In genomic region chr2:121688107-121688506, GRCm38 (mm10) we compare ENCODE assay signal across 19 mouse cellular contexts.
DNase-seq lines count a peak whose midpoint lies in the region; ATAC-seq lines count a peak whose summit lies in the region.
"Had no signal": no experiment of that assay in that cellular context is flagged by ENCODE, and none has a peak within 500 bp of the region (broad histone marks: within the 10 kb centered on the region; RNA-seq: fewer than 3 reads in every experiment).

No protein-coding gene starts in this region.

- no peaks in the 10 kb centered on the region for H3K4me1 ChIP-seq in kidney, embryonic 16.5 days (ENCODE audit: insufficient read depth, low read length)
- no peaks in the 10 kb centered on the region for H3K4me1 ChIP-seq in kidney, embryonic 15.5 days
- H3K4me1 ChIP-seq: hindbrain, embryonic 15.5 days; limb, embryonic 12.5 days; liver, embryonic 15.5 days had no signal

- H3K9ac ChIP-seq in kidney, embryonic 16.5 days (replicated peaks; ENCODE audit: low read length) = no peak overlapping the region
- no peak overlapping the region for H3K9ac ChIP-seq in kidney, embryonic 15.5 days
- H3K9ac ChIP-seq: hindbrain, embryonic 15.5 days; limb, embryonic 12.5 days; liver, embryonic 15.5 days had no signal

- WGBS in kidney, embryonic 16.5 days = 66% methylated on average over 2 of the region's 2 CpGs
- WGBS in kidney, embryonic 15.5 days = 67% methylated on average over 2 of the region's 2 CpGs

- no peak overlapping the region for H3K4me2 ChIP-seq in kidney, embryonic 16.5 days (replicated peaks; ENCODE audit: low read depth, low read length)
- no peak overlapping the region for H3K4me2 ChIP-seq in kidney, embryonic 15.5 days
- H3K4me2 ChIP-seq: hindbrain, embryonic 15.5 days; limb, embryonic 12.5 days; liver, embryonic 15.5 days had no signal

- H3K9me3 ChIP-seq in kidney, embryonic 16.5 days (ENCODE audit: low read length) = no peaks in the 10 kb centered on the region
- H3K9me3 ChIP-seq in kidney, embryonic 15.5 days (replicated peaks) = no peaks in the 10 kb centered on the region
- H3K9me3 ChIP-seq: hindbrain, embryonic 15.5 days; limb, embryonic 12.5 days; liver, embryonic 15.5 days had no signal

- no peak overlapping the region for H3K4me3 ChIP-seq in kidney, embryonic 16.5 days (ENCODE audit: low read length)
- no peak overlapping the region for H3K4me3 ChIP-seq in kidney, embryonic 15.5 days (replicated peaks)
- H3K4me3 ChIP-seq: erythroblast, embryonic 14.5 days; hindbrain, embryonic 15.5 days; left cerebral cortex, adult 2 months; limb, embryonic 12.5 days; liver, embryonic 15.5 days had no signal

- H3K36me3 ChIP-seq in kidney, embryonic 16.5 days (ENCODE audit: insufficient read depth, low read length) = no peaks in the 10 kb centered on the region
- H3K36me3 ChIP-seq in kidney, embryonic 15.5 days = no peaks in the 10 kb centered on the region
- H3K36me3 ChIP-seq: hindbrain, embryonic 15.5 days; limb, embryonic 12.5 days; liver, embryonic 15.5 days had no signal

- no peaks in the 10 kb centered on the region for H3K27me3 ChIP-seq in kidney, embryonic 16.5 days (ENCODE audit: insufficient read depth, low read length)
- H3K27me3 ChIP-seq in kidney, embryonic 15.5 days = no peaks in the 10 kb centered on the region
- H3K27me3 ChIP-seq: hindbrain, embryonic 15.5 days; limb, embryonic 12.5 days; liver, embryonic 15.5 days had no signal

- no peak for ATAC-seq in kidney, embryonic 16.5 days (ENCODE audit: low FRiP score, low TSS enrichment)
- ATAC-seq in kidney, embryonic 15.5 days (replicated peaks; ENCODE audit: low FRiP score) = 0 out of 2 replicates have a peak, but pooled peaks have one; percentile 29

- DNase-seq in kidney, adult 11 months = peak; percentile 17
- peak; percentile 72 for DNase-seq in 3T3-L1 (ENCODE audit: low read depth, low spot score)
- peak; percentile 81 for DNase-seq in adrenal gland, postnatal 10 days
- DNase-seq in spleen, postnatal 10 days (ENCODE audit: low spot score in 2 of 2) = no peak
- DNase-seq in left cerebral cortex, adult 18-20 months (ENCODE audit: low spot score in 2 of 2) = no peak
- no peak for DNase-seq in layer of hippocampus, adult 9-11 months
- DNase-seq: cerebellum, adult 8-10 months; embryo, embryonic 11 days; heart, postnatal 10 days; right cerebral cortex, postnatal 4 days; thymus, postnatal 14 days had no signal

- H3K27ac ChIP-seq in kidney, embryonic 16.5 days (ENCODE audit: low read length) = no peak overlapping the region
- no peak overlapping the region for H3K27ac ChIP-seq in kidney, embryonic 15.5 days
- H3K27ac ChIP-seq: hindbrain, embryonic 15.5 days; kidney, postnatal 0 days; left cerebral cortex, adult 2 months; limb, embryonic 12.5 days; liver, embryonic 15.5 days had no signal

Comparison
In these comparisons a context has a peak if more than half of its experiments do, and no peak if none do; other contexts are left out.
1. DNase-seq: peak in kidney, adult 11 months (single experiment), 3T3-L1 (single experiment) and adrenal gland, postnatal 10 days (single experiment); none in spleen, postnatal 10 days (0 of 2), left cerebral cortex, adult 18-20 months (0 of 2) and layer of hippocampus, adult 9-11 months (single experiment).